Mouse (Mus musculus) forebrain, embryonic 16.5 days (tissue): ENCODE results near the gene Gm20388. TPM values are rescaled to one million over a fixed set of nuclear protein-coding genes. Genes with fewer than 3 reads are reported as not detected.

Source experiments
- ATAC-seq: fragments of 200-750 bp; cut with Nextera tagmentation; 2 replicates; pipeline ENCODE4 v1.8.0; 2017; ENCODE audit warnings: mild to moderate bottlenecking, moderate library complexity
- H3K27ac ChIP-seq: fragments of 300-500 bp; sonication (generic); 2 replicates; pipeline ENCODE4 v1.5.1; 2014; ENCODE audit warnings: low read length, control low read depth
- H3K27me3 ChIP-seq: fragments of 300-500 bp; sonication (generic); replicated peaks from 2 replicates; pipeline ENCODE4 v1.6.1; 2014; ENCODE audit warnings: low read length; ENCODE audit not compliant: control insufficient read depth, insufficient read depth
- H3K36me3 ChIP-seq: fragments of 300-500 bp; sonication (generic); 2 replicates; pipeline ENCODE4 v1.6.1; 2014; ENCODE audit not compliant: control insufficient read depth, insufficient read depth
- H3K4me1 ChIP-seq: fragments of 300-500 bp; sonication (generic); replicated peaks from 2 replicates; pipeline ENCODE4 v1.6.1; 2014; ENCODE audit warnings: low read length; ENCODE audit not compliant: control insufficient read depth, insufficient read depth
- H3K4me2 ChIP-seq: fragments of 300-500 bp; sonication (generic); 2 replicates; pipeline ENCODE4 v1.6.1; 2014; ENCODE audit warnings: mild to moderate bottlenecking, low read length, control low read depth
- H3K4me3 ChIP-seq: fragments of 300-500 bp; sonication (generic); replicated peaks from 2 replicates; pipeline ENCODE4 v1.5.1; 2014; ENCODE audit warnings: mild to moderate bottlenecking, low read length, control low read depth
- H3K9ac ChIP-seq: fragments of 300-500 bp; sonication (generic); replicated peaks from 2 replicates; pipeline ENCODE4 v1.6.1; 2014; ENCODE audit warnings: low read depth, low read length, control low read depth
- H3K9me3 ChIP-seq: fragments of 300-500 bp; sonication (generic); 2 replicates; pipeline ENCODE4 v1.6.1; 2016; ENCODE audit warnings: low read length; ENCODE audit not compliant: control insufficient read depth
- WGBS: fragments of 180-500 bp; shearing (Covaris S2); extraction: QIAGEN DNeasy Blood & Tissue Kit; methylation state at CpG from one replicate; pipeline ENCODE4 v1.1.7; 2014; 5-methylcytosine and 5-hydroxymethylcytosine counted together
- polyA plus RNA-seq: library from polyadenylated mRNA; unstranded; fragments of >200 nt; fragmentation: Nextera tagmentation; extraction: Ambion mirVana; gene quantifications from 2 replicates; pipeline ENCODE4 v1.2.1, GENCODE M21; 2015

Gm20388 gene
- polyA plus RNA-seq, 1 experiment from 2014 or later: 4.7 TPM

DNA sequence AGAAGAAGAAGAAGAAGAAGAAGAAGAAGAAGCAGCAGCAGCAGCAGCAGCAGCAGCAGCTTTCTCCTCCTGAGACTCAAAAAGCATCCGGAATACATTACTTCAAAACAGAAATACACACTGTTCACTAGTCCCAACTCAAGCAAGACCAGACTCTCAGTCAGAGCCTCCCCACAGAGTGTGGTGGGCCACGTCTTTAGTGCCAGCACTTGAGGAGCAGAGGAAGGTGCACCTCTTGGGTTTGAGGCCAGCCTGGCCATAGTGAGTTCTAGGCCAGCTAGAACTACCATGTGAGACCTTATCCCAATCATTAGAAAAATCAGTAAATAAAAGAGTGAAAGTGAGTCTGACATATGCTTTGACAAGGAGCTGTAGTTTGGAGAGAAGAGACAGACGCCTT is 3073.5 kb downstream of the Gm20388 start:
- no peaks in the 10 kb centered on the region for H3K9me3 ChIP-seq
- no peak for ATAC-seq

GRCm38 (mm10) chr8:122986501-122987184 is 3076.0 kb downstream of the Gm20388 start:
- no peak overlapping the region for H3K4me3 ChIP-seq
- ATAC-seq: no peak
- no peak overlapping the region for H3K27ac ChIP-seq
- peaks cover 8% of the 10 kb centered on the region for H3K4me1 ChIP-seq
- H3K4me2 ChIP-seq: no peak overlapping the region
- WGBS: 90% methylated on average over 8 of the region's 8 CpGs
- no peak overlapping the region for H3K9ac ChIP-seq
- H3K27me3 ChIP-seq: no peaks in the 10 kb centered on the region
- no peaks in the 10 kb centered on the region for H3K36me3 ChIP-seq
- no peaks in the 10 kb centered on the region for H3K9me3 ChIP-seq

More for the DNA sequence above, 3073.5 kb downstream of the Gm20388 start:
- Histone ChIP-seq H3K4me2 (no peak overlapping the region), H3K27me3 (no peaks in the 10 kb centered on the region), H3K4me1 (peaks cover 14% of the 10 kb centered on the region), H3K4me3 (no peak overlapping the region), H3K36me3 (no peaks in the 10 kb centered on the region), H3K9ac (no peak overlapping the region), H3K27ac (no peak overlapping the region)
- WGBS: 87% methylated on average over 3 of the region's 3 CpGs

DNA sequence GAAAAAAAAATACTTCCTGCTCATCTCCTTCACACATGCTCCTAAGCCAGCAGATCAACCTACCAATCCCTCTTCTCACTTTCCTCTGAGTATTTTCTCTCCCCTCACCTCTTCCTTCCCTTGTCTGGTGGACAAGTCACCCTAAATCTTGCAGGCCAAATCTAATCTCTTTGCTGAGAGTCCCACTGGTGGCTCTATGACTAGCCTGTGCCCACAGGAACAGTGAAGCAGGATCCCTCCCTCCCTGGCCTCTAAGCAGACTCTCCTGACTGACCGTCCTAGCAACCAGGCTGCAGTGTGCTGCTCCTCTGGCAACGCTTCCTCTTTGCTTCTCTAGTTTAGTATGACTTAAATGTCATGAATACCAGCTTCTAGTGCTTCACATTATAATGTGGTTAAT is 3076.6 kb downstream of the Gm20388 start:
- peaks cover 8% of the 10 kb centered on the region for H3K4me1 ChIP-seq
- H3K36me3 ChIP-seq: no peaks in the 10 kb centered on the region
- 50% methylated on average over 2 of the region's 2 CpGs for WGBS
- no peak overlapping the region for H3K9ac ChIP-seq
- no peaks in the 10 kb centered on the region for H3K9me3 ChIP-seq
- no peak overlapping the region for H3K4me2 ChIP-seq
- H3K27ac ChIP-seq: no peak overlapping the region
- H3K4me3 ChIP-seq: no peak overlapping the region
- no peak for ATAC-seq
- no peaks in the 10 kb centered on the region for H3K27me3 ChIP-seq

GRCm38 (mm10) chr8:122988955-122989354 is 3078.3 kb downstream of the Gm20388 start:
- Histone ChIP-seq H3K9ac (no peak overlapping the region), H3K9me3 (no peaks in the 10 kb centered on the region), H3K4me2 (no peak overlapping the region), H3K27ac (no peak overlapping the region), H3K4me3 (no peak overlapping the region), H3K4me1 (peaks cover 10% of the 10 kb centered on the region), H3K36me3 (no peaks in the 10 kb centered on the region), H3K27me3 (no peaks in the 10 kb centered on the region)
- WGBS: 93% methylated on average over 3 of the region's 3 CpGs
- ATAC-seq: no peak

DNA sequence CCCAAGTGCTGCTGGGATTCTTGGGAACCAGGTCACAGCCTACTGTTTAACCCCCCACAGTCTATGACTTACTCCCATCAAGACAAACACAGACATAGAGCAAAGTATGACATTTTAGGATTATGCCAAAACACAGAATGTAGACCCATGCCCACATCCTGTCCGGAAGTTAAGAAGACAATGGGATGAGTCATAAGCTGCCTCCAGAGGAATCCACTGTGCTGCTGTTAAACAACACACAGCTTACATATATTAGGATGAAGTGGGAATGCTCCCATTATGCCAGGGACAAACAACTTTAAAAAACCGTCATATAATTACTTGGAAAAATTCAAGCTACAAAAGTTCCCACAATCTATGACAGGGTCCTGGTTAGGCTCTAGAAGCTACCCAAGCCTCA is 3079.3 kb downstream of the Gm20388 start:
- no peak overlapping the region for H3K27ac ChIP-seq
- no peak overlapping the region for H3K4me2 ChIP-seq
- no peak overlapping the region for H3K9ac ChIP-seq
- no peaks in the 10 kb centered on the region for H3K27me3 ChIP-seq
- H3K4me3 ChIP-seq: no peak overlapping the region
- H3K4me1 ChIP-seq: peaks cover 10% of the 10 kb centered on the region
- ATAC-seq: no peak
- WGBS: 91% methylated on average over 2 of the region's 2 CpGs
- H3K9me3 ChIP-seq: no peaks in the 10 kb centered on the region
- H3K36me3 ChIP-seq: no peaks in the 10 kb centered on the region

GRCm38 (mm10) chr8:122991368-122991767 is 3080.7 kb downstream of the Gm20388 start:
- Histone ChIP-seq H3K9ac (no peak overlapping the region), H3K4me1 (peaks cover 10% of the 10 kb centered on the region), H3K27me3 (no peaks in the 10 kb centered on the region), H3K4me2 (no peak overlapping the region), H3K27ac (no peak overlapping the region), H3K4me3 (no peak overlapping the region), H3K9me3 (no peaks in the 10 kb centered on the region), H3K36me3 (no peaks in the 10 kb centered on the region)
- WGBS: 96% methylated on average over 5 of the region's 5 CpGs
- no peak for ATAC-seq

DNA sequence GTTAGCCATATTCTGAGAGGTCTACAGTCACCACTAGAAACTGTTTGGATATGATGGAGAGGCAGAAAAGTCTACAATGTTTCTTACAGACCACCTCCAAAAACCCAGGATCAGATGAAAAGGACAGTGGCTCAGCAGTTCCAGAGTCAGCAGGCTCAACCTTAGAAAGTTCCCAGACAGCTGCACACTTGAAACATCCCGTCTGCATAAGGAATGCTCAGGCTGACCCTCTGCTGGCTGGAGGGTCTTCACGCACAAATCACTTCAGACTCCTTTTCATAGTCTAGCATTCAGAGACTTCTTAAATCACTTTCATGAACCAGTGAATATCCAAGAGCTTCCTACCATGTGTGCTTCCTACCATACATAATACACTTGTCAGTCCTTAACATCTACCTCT is 3081.7 kb downstream of the Gm20388 start:
- H3K27ac ChIP-seq: no peak overlapping the region
- no peaks in the 10 kb centered on the region for H3K36me3 ChIP-seq
- no peak overlapping the region for H3K4me3 ChIP-seq
- H3K9me3 ChIP-seq: no peaks in the 10 kb centered on the region
- ATAC-seq: no peak
- no peak overlapping the region for H3K9ac ChIP-seq
- H3K27me3 ChIP-seq: no peaks in the 10 kb centered on the region
- peaks cover 7% of the 10 kb centered on the region for H3K4me1 ChIP-seq
- no peak overlapping the region for H3K4me2 ChIP-seq
- 70% methylated on average over 2 of the region's 2 CpGs for WGBS

DNA sequence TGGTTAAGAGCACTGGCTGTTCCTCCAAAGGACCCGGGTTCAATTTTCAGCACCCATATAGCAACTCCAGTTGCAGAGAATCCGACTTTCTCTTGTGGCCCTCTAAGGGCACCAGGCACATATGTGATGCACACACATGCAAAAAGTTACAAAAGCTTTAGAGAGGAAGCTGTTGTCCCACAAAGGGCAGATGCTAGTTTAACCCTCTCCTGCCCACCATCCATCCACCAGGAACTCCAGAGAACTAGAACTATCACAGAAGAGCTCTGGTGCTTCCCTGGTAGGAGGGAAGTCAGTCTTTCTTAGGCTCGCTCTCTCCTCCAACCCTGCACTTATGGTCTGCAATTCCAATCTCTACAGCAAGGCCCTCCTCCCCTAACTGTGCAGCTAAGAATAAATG is 3082.4 kb downstream of the Gm20388 start:
- ATAC-seq: no peak
- Histone ChIP-seq H3K36me3 (no peaks in the 10 kb centered on the region), H3K4me1 (peaks cover 3% of the 10 kb centered on the region), H3K27ac (no peak overlapping the region), H3K4me3 (no peak overlapping the region), H3K9me3 (no peaks in the 10 kb centered on the region), H3K9ac (no peak overlapping the region), H3K27me3 (no peaks in the 10 kb centered on the region), H3K4me2 (no peak overlapping the region)
- WGBS: 96% methylated on average over 3 of the region's 3 CpGs

DNA sequence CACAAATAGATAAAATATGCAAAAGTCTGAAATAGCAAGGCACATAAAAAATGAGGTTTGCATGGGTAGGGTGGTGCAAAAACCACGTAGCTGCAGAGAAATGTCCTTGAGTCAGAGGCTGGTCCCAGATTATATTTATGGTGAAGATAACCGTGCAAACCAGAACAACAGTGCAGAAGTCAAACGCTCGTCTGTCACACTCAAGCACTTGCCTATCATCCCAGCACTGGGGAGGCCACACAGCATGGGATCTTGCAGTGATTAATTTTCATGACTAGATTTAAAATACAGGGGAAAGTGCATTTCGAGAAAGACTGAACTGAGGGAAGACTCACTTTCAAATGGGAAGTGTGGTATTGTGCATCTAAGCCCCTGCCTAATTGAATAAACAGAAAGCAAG is 3083.1 kb downstream of the Gm20388 start:
- H3K27ac ChIP-seq: no peak overlapping the region
- no peaks in the 10 kb centered on the region for H3K36me3 ChIP-seq
- no peak for ATAC-seq
- no peak overlapping the region for H3K4me2 ChIP-seq
- no peak overlapping the region for H3K4me3 ChIP-seq
- H3K9ac ChIP-seq: no peak overlapping the region
- 0 out of 2 replicates have a peak, but pooled peaks cover 2% of the 10 kb centered on the region for H3K4me1 ChIP-seq
- no peaks in the 10 kb centered on the region for H3K27me3 ChIP-seq
- 73% methylated on average over 5 of the region's 5 CpGs for WGBS
- no peaks in the 10 kb centered on the region for H3K9me3 ChIP-seq

DNA sequence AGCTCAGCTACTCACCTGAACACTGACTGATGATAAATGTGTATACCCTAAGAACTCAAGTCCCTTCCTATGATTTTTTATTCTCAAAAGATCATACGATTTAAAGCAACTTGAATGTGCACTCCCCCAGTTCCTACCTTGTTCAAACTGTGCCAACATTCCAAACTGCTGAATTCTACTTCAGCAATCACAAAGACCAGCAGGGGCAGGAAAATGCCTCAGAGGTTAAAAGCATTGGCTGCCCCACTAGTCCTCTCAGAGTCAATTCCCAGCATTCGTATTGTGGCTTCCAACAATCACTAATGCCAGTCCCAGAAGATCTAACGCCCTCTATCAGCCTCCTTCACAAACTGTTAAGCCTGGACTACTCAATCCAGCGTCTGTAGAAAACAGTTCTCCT is 3087.3 kb downstream of the Gm20388 start:
- H3K4me2 ChIP-seq: no peak overlapping the region
- peaks cover 5% of the 10 kb centered on the region; the same call in 1 of the 2 replicates for H3K4me1 ChIP-seq
- H3K27me3 ChIP-seq: no peaks in the 10 kb centered on the region
- H3K9ac ChIP-seq: no peak overlapping the region
- no peak overlapping the region for H3K27ac ChIP-seq
- H3K9me3 ChIP-seq: no peaks in the 10 kb centered on the region
- WGBS: 71% methylated on average over 4 of the region's 4 CpGs
- no peaks in the 10 kb centered on the region for H3K36me3 ChIP-seq
- ATAC-seq: no peak
- H3K4me3 ChIP-seq: no peak overlapping the region
